Mouse (Mus musculus) brain, embryonic 18.5 days (tissue): ENCODE measurements at regions not wholly inside any gene's neighbourhood (a gene's known extent, or its start where the extent isn't known, plus 50 kb on each side); places are given as distances from the start of the nearest gene placed in this dataset.

ENCODE experiments used
- DNase-seq: peaks from one replicate; pipeline ENCODE4 v3.0.0-alpha.2; 2012; ENCODE audit warnings: low read depth, low spot score

- DNase-seq, result no peak
Measured at GRCm38 (mm10) chr15:11712481-11713274, 194.4 kb downstream of the Npr3 start.

- DNase-seq, result no peak
Measured at GRCm38 (mm10) chr15:11701246-11701645, 205.8 kb downstream of the Npr3 start.

- DNase-seq, result no peak
Measured at GRCm38 (mm10) chr15:11699929-11700328, 207.2 kb downstream of the Npr3 start.

- no peak for DNase-seq
Measured at GRCm38 (mm10) chr15:11697060-11697459, 210.0 kb downstream of the Npr3 start.

- no peak for DNase-seq
Measured at GRCm38 (mm10) chr15:11693772-11694270, 213.3 kb downstream of the Npr3 start.

GRCm38 (mm10) chr15:11664839-11665379, 242.2 kb downstream of the Npr3 start:
- DNase-seq, result no peak

- DNase-seq, result no peak
Measured at GRCm38 (mm10) chr15:11655168-11655567, 251.9 kb downstream of the Npr3 start.

GRCm38 (mm10) chr15:11646241-11646640, 246.8 kb upstream of the Tars start:
- DNase-seq, result no peak

GRCm38 (mm10) chr15:11644779-11645178, 245.3 kb upstream of the Tars start:
- DNase-seq, result no peak

- DNase-seq, result no peak
Measured at GRCm38 (mm10) chr15:11630654-11631053, 231.2 kb upstream of the Tars start.

- no peak for DNase-seq
Measured at GRCm38 (mm10) chr15:11626433-11626832, 227.0 kb upstream of the Tars start.

- no peak for DNase-seq
Measured at GRCm38 (mm10) chr15:11612416-11612815, 213.0 kb upstream of the Tars start.

GRCm38 (mm10) chr15:11610043-11610670, 210.7 kb upstream of the Tars start:
- DNase-seq, result no peak

- peak; percentile 60 for DNase-seq
Measured at GRCm38 (mm10) chr15:11607489-11607888, 208.0 kb upstream of the Tars start.

GRCm38 (mm10) chr15:11605677-11606076, 206.2 kb upstream of the Tars start:
- no peak for DNase-seq

- no peak for DNase-seq
Measured at GRCm38 (mm10) chr15:11597021-11597420, 197.6 kb upstream of the Tars start.

- DNase-seq, result no peak
Measured at GRCm38 (mm10) chr15:11590542-11591116, 191.2 kb upstream of the Tars start.

- no peak for DNase-seq
Measured at GRCm38 (mm10) chr15:11589795-11590194, 190.3 kb upstream of the Tars start.

GRCm38 (mm10) chr15:11586384-11586783, 186.9 kb upstream of the Tars start:
- no peak for DNase-seq

- DNase-seq, result no peak
Measured at GRCm38 (mm10) chr15:11584155-11584554, 184.7 kb upstream of the Tars start.

GRCm38 (mm10) chr15:11578331-11578730, 178.9 kb upstream of the Tars start:
- no peak for DNase-seq

GRCm38 (mm10) chr15:11574359-11574758, 174.9 kb upstream of the Tars start:
- no peak for DNase-seq
